30 mouse cellular contexts compared by ENCODE assay signal in genomic region chr2:150570761-150571160, GRCm38 (mm10). TPM values are rescaled to one million over a fixed set of nuclear protein-coding genes. Genes with fewer than 3 reads are reported as not detected.
DNase-seq lines count a peak whose midpoint lies in the region; ATAC-seq and TF ChIP-seq lines count a peak whose summit lies in the region.
"Had no signal": no experiment of that assay in that cellular context is flagged by ENCODE, and none has a peak within 500 bp of the region (broad histone marks: within the 10 kb centered on the region; RNA-seq: fewer than 3 reads in every experiment).

No protein-coding gene starts in this region.

- peak; percentile 55 for DNase-seq in heart, adult 11 months
- no peak for DNase-seq in heart, postnatal 36 days
- DNase-seq in testis, postnatal 10 days (ENCODE audit: low spot score) = peak; percentile 7
- no peak for DNase-seq in testis, postnatal 14 days (ENCODE audit: low spot score)
- DNase-seq in liver, embryonic 14.5 days (ENCODE audit: low read depth in 3 of 3, low spot score in 3 of 3) = no peak
- DNase-seq in gastrocnemius, postnatal 10 days = no peak
- no peak for DNase-seq in lung, adult 2 months
- DNase-seq: adrenal gland, postnatal 36 days; cerebellum, adult 2 months; cerebellum, postnatal 14 days; gastrocnemius, postnatal 14 days; heart, adult 18-20 months; kidney, adult 18-20 months; kidney, postnatal 25 days; right cerebral cortex, postnatal 25 days had no signal

- no peak for TF ChIP-seq EP300 in liver, embryonic 14.5 days (IDR thresholded peaks at IDR 0.05; ENCODE audit: low read depth)

- peaks cover 0 to 12% of the 10 kb centered on the region in 2 experiments; a peak in 2 of 4 replicates for H3K4me1 ChIP-seq in liver, embryonic 14.5 days (replicated peaks; ENCODE audit: control insufficient read depth in 2 of 2, insufficient read depth in 2 of 2, low read length in 1 of 2)
- no peaks in the 10 kb centered on the region; the same call in 1 of the 2 replicates for H3K4me1 ChIP-seq in lung, adult 2 months (ENCODE audit: control insufficient read depth, insufficient read depth, low read length)
- H3K4me1 ChIP-seq: forebrain, embryonic 12.5 days; heart, embryonic 12.5 days; hindbrain, embryonic 10.5 days; hindbrain, embryonic 15.5 days; kidney, embryonic 15.5 days; limb, embryonic 12.5 days had no signal

- intact Hi-C loops in heart, postnatal 36 days (cut with DNase I) = no loop called here

- no peaks in the 10 kb centered on the region for H3K9me3 ChIP-seq in liver, embryonic 14.5 days (ENCODE audit: control insufficient read depth, low read length)
- H3K9me3 ChIP-seq: forebrain, embryonic 12.5 days; heart, embryonic 12.5 days; hindbrain, embryonic 10.5 days; hindbrain, embryonic 15.5 days; kidney, embryonic 15.5 days; limb, embryonic 12.5 days had no signal

- TF ChIP-seq CTCF in liver, embryonic 14.5 days (IDR thresholded peaks at IDR 0.05; ENCODE audit: low read depth) = no peak
- TF ChIP-seq CTCF in lung, adult 2 months (IDR thresholded peaks at IDR 0.05; ENCODE audit: insufficient read depth, low read length) = no peak

- H3K9ac ChIP-seq in liver, embryonic 14.5 days (replicated peaks) = no peak overlapping the region
- H3K9ac ChIP-seq: forebrain, embryonic 12.5 days; heart, embryonic 12.5 days; hindbrain, embryonic 15.5 days; kidney, embryonic 15.5 days; limb, embryonic 12.5 days had no signal

- H3K27ac ChIP-seq in liver, embryonic 14.5 days = no peak overlapping the region
- H3K27ac ChIP-seq: forebrain, embryonic 12.5 days; hindbrain, embryonic 10.5 days; hindbrain, embryonic 15.5 days; kidney, embryonic 15.5 days; left cerebral cortex, adult 2 months; limb, embryonic 12.5 days; macrophage had no signal

- 19% methylated on average over 2 of the region's 2 CpGs for WGBS in liver, embryonic 14.5 days (ENCODE audit: insufficient replicate concordance)
- 80% methylated on average over 2 of the region's 2 CpGs for WGBS in lung, adult 2 months

- no peaks in the 10 kb centered on the region for H3K27me3 ChIP-seq in liver, embryonic 14.5 days (ENCODE audit: control insufficient read depth, insufficient read depth, low read length)
- H3K27me3 ChIP-seq: forebrain, embryonic 12.5 days; heart, embryonic 12.5 days; hindbrain, embryonic 15.5 days; kidney, embryonic 15.5 days; limb, embryonic 12.5 days had no signal

- no peak for ATAC-seq in liver, embryonic 14.5 days (ENCODE audit: insufficient read depth)
- no peak for ATAC-seq in erythroid progenitor cell, adult 5-6 weeks (replicated peaks; ENCODE audit: low FRiP score, poor library complexity, severe bottlenecking)
- ATAC-seq: lung, postnatal 0 days; midbrain, embryonic 16.5 days had no signal

- no peak overlapping the region for H3K4me3 ChIP-seq in liver, embryonic 14.5 days (ENCODE audit: insufficient read depth in 1 of 2, low read depth in 2 of 2, low read length in 2 of 2)
- no peak overlapping the region for H3K4me3 ChIP-seq in lung, adult 2 months (replicated peaks; ENCODE audit: extremely low read depth, low read depth, low read length)
- H3K4me3 ChIP-seq: erythroblast, embryonic 14.5 days; forebrain, embryonic 12.5 days; heart, embryonic 12.5 days; hindbrain, embryonic 10.5 days; hindbrain, embryonic 15.5 days; kidney, embryonic 15.5 days; left cerebral cortex, adult 2 months; limb, embryonic 12.5 days had no signal

- peak overlapping the region; percentile 20; the same call in 1 of the 2 replicates for H3K4me2 ChIP-seq in liver, embryonic 14.5 days (ENCODE audit: low read depth)
- H3K4me2 ChIP-seq: forebrain, embryonic 12.5 days; heart, embryonic 12.5 days; hindbrain, embryonic 15.5 days; kidney, embryonic 15.5 days; limb, embryonic 12.5 days; midbrain, embryonic 11.5 days had no signal

- H3K36me3 ChIP-seq in liver, embryonic 14.5 days (replicated peaks; ENCODE audit: control insufficient read depth, insufficient read depth, low read depth) = no peaks in the 10 kb centered on the region
- H3K36me3 ChIP-seq: forebrain, embryonic 12.5 days; heart, embryonic 12.5 days; hindbrain, embryonic 10.5 days; hindbrain, embryonic 15.5 days; kidney, embryonic 15.5 days; limb, embryonic 12.5 days had no signal

- TF ChIP-seq POLR2A in lung, adult 2 months (IDR thresholded peaks at IDR 0.05; ENCODE audit: borderline replicate concordance, extremely low read depth, low read depth, low read length) = no peak

RNA-seq across cellular contexts. Expression of gene Cst7, which starts 0.5 kb away (rescaled TPM):
- total RNA-seq in heart, postnatal 36 days (2021) = not detected
- 2.6 and 3.1 TPM in 2 replicates for polyA plus RNA-seq in liver, embryonic 14.5 days (2012; rRNA removed)
- 6.3 and 7.5 TPM in 2 replicates for polyA plus RNA-seq in liver, embryonic 14.5 days (2014; fragmentation: Nextera tagmentation; extraction: Ambion mirVana)
- total RNA-seq in gastrocnemius, postnatal 10 days (2021) = not detected
- 26.8 and 31.7 TPM in 2 replicates for total RNA-seq in erythroid progenitor cell, adult 5-6 weeks (2015; ENCODE audit: low replicate concordance)
- 10.7 and 24.7 TPM in 2 replicates for total RNA-seq in erythroid progenitor cell, adult 5-6 weeks (2017; ENCODE audit: low replicate concordance)
- 1.4 and 2.0 TPM in 2 replicates for polyA plus RNA-seq in lung, adult 2 months (2012; rRNA removed)
- total RNA-seq: adrenal gland, postnatal 36 days; gastrocnemius, postnatal 14 days; layer of hippocampus, postnatal 10 days; left cerebral cortex, adult 2 months; left cerebral cortex, postnatal 25 days had no signal
- polyA plus RNA-seq: cerebellum, adult 2 months had no signal

RNA-seq across cellular contexts. Expression of gene Apmap, which starts 37.6 kb away (rescaled TPM):
- 10 to 100 TPM; 48.8 to 54.6 TPM for total RNA-seq in heart, postnatal 36 days (2021)
- 14.3 and 18.5 TPM in 2 replicates for polyA plus RNA-seq in liver, embryonic 14.5 days (2012; rRNA removed)
- 26.3 and 26.5 TPM in 2 replicates for polyA plus RNA-seq in liver, embryonic 14.5 days (2014; fragmentation: Nextera tagmentation; extraction: Ambion mirVana)
- 10 to 100 TPM; 21.1 to 23.0 TPM for total RNA-seq in gastrocnemius, postnatal 10 days (2021)
- total RNA-seq in erythroid progenitor cell, adult 5-6 weeks (2015; ENCODE audit: low replicate concordance) = 16.6 and 25.2 TPM in 2 replicates
- total RNA-seq in erythroid progenitor cell, adult 5-6 weeks (2017; ENCODE audit: low replicate concordance) = 18.1 and 35.9 TPM in 2 replicates
- polyA plus RNA-seq in lung, adult 2 months (2012; rRNA removed) = 115 and 126 TPM in 2 replicates

Comparison
In these comparisons a context has a peak if more than half of its experiments do, and no peak if none do; other contexts are left out.
1. DNase-seq: peak in heart, adult 11 months (single experiment) and testis, postnatal 10 days (single experiment); none in heart, postnatal 36 days (0 of 2), testis, postnatal 14 days (single experiment), liver, embryonic 14.5 days (0 of 3), gastrocnemius, postnatal 10 days (single experiment) and lung, adult 2 months (single experiment).
2. RNA of gene Cst7, which starts 0.5 kb away (total RNA-seq): 10.7 to 31.7 TPM in erythroid progenitor cell, adult 5-6 weeks; not detected in heart, postnatal 36 days and not detected in gastrocnemius, postnatal 10 days; every median in the first group is over 10 times any median in the second.